In genomic region chrX:58503573-58503972, GRCm38 (mm10) we compare ENCODE assay signal across 13 mouse cellular contexts.
DNase-seq lines count a peak whose midpoint lies in the region; ATAC-seq lines count a peak whose summit lies in the region.
"Had no signal": no experiment of that assay in that cellular context is flagged by ENCODE, and none has a peak within 500 bp of the region (broad histone marks: within the 10 kb centered on the region; RNA-seq: fewer than 3 reads in every experiment).

No protein-coding gene starts in this region.

- ATAC-seq in hindbrain, embryonic 13.5 days (ENCODE audit: low FRiP score) = 0 out of 2 replicates have a peak, but pooled peaks have one; percentile 39
- no peak for ATAC-seq in kidney, embryonic 16.5 days (ENCODE audit: low FRiP score, low TSS enrichment)

- H3K27ac ChIP-seq in hindbrain, embryonic 13.5 days = no peak overlapping the region
- H3K27ac ChIP-seq in kidney, embryonic 16.5 days (ENCODE audit: low read length) = no peak overlapping the region
- H3K27ac ChIP-seq: embryonic facial prominence, embryonic 12.5 days; lung, embryonic 15.5 days had no signal

- no peak overlapping the region for H3K4me2 ChIP-seq in hindbrain, embryonic 13.5 days
- no peak overlapping the region for H3K4me2 ChIP-seq in kidney, embryonic 16.5 days (replicated peaks; ENCODE audit: low read depth, low read length)
- H3K4me2 ChIP-seq: embryonic facial prominence, embryonic 12.5 days; lung, embryonic 15.5 days had no signal

- H3K4me1 ChIP-seq in hindbrain, embryonic 13.5 days (replicated peaks) = no peaks in the 10 kb centered on the region
- no peaks in the 10 kb centered on the region for H3K4me1 ChIP-seq in kidney, embryonic 16.5 days (ENCODE audit: insufficient read depth, low read length)
- H3K4me1 ChIP-seq: embryonic facial prominence, embryonic 12.5 days; lung, embryonic 15.5 days had no signal

- H3K4me3 ChIP-seq in hindbrain, embryonic 13.5 days = no peak overlapping the region
- H3K4me3 ChIP-seq in kidney, embryonic 16.5 days (ENCODE audit: low read length) = no peak overlapping the region
- H3K4me3 ChIP-seq: embryonic facial prominence, embryonic 12.5 days; lung, embryonic 15.5 days; myocyte had no signal

- no peaks in the 10 kb centered on the region for H3K36me3 ChIP-seq in hindbrain, embryonic 13.5 days
- no peaks in the 10 kb centered on the region for H3K36me3 ChIP-seq in kidney, embryonic 16.5 days (ENCODE audit: insufficient read depth, low read length)
- H3K36me3 ChIP-seq: embryonic facial prominence, embryonic 12.5 days; lung, embryonic 15.5 days had no signal

- H3K9ac ChIP-seq in hindbrain, embryonic 13.5 days = no peak overlapping the region
- no peak overlapping the region for H3K9ac ChIP-seq in kidney, embryonic 16.5 days (replicated peaks; ENCODE audit: low read length)
- H3K9ac ChIP-seq: embryonic facial prominence, embryonic 12.5 days; lung, embryonic 15.5 days had no signal

- peak; percentile 24 to 36 for DNase-seq in right cerebral cortex, postnatal 10 days (ENCODE audit: low spot score in 2 of 2)
- no peak for DNase-seq in right cerebral cortex, postnatal 36 days (ENCODE audit: low spot score in 2 of 2)
- peak; percentile 7 for DNase-seq in mesoderm, embryonic 11.5 days (ENCODE audit: low read depth, low spot score)
- DNase-seq in kidney, adult 11 months = no peak
- DNase-seq in right cerebral cortex, postnatal 4 days = no peak
- no peak for DNase-seq in cerebellum, adult 11-12 months
- DNase-seq: gastrocnemius, postnatal 25 days; thymus, adult 2 months had no signal

- 76% methylated on average over 1 of the region's 1 CpGs for WGBS in hindbrain, embryonic 13.5 days
- WGBS in kidney, embryonic 16.5 days = 60% methylated on average over 1 of the region's 1 CpGs

- no peaks in the 10 kb centered on the region for H3K9me3 ChIP-seq in hindbrain, embryonic 13.5 days
- H3K9me3 ChIP-seq in kidney, embryonic 16.5 days (ENCODE audit: low read length) = no peaks in the 10 kb centered on the region
- H3K9me3 ChIP-seq: embryonic facial prominence, embryonic 12.5 days; lung, embryonic 15.5 days had no signal

- H3K27me3 ChIP-seq in hindbrain, embryonic 13.5 days = no peaks in the 10 kb centered on the region
- no peaks in the 10 kb centered on the region for H3K27me3 ChIP-seq in kidney, embryonic 16.5 days (ENCODE audit: insufficient read depth, low read length)
- H3K27me3 ChIP-seq: embryonic facial prominence, embryonic 12.5 days; lung, embryonic 15.5 days had no signal

Comparison
In these comparisons a context has a peak if more than half of its experiments do, and no peak if none do; other contexts are left out.
1. DNase-seq: peak in right cerebral cortex, postnatal 10 days (2 of 2) and mesoderm, embryonic 11.5 days (single experiment); none in right cerebral cortex, postnatal 36 days (0 of 2), kidney, adult 11 months (single experiment), right cerebral cortex, postnatal 4 days (single experiment) and cerebellum, adult 11-12 months (single experiment).